Mouse (Mus musculus) thymus, postnatal 36 days (tissue): Measurements from ENCODE around the gene Fars2.
"Not testable (repeated sequence)": the region's sequence is repeated elsewhere in the genome, so short reads cannot be mapped to it uniquely, and the experiment has no call there.

Experiments used
- DNase-seq, 2 experiments: peaks; one replicate each; pipeline ENCODE4 v3.0.0; 2022; ENCODE audit warnings: mixed read lengths in 2 of 2

Fars2 gene

DNA sequence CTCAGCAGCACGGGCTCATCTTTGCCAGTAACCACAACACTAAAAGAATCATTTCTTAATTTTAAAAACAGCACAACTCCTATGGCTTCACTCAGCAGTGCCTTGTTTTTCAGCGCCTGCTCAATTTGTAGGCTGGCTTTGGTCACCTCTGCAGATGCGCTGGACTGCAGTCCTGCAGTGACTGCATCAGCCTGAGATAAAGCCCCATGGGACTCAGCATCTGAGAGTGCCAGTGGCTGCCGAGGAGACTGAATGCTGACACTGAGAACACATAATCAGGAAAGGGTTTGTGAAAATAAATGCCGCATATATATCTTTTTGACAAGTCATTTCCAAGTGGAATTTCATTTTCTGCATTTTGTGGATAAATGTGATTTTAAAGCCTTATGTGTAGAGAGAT is 268.9 kb downstream of the Fars2 start:
- DNase-seq, result no peak

DNA sequence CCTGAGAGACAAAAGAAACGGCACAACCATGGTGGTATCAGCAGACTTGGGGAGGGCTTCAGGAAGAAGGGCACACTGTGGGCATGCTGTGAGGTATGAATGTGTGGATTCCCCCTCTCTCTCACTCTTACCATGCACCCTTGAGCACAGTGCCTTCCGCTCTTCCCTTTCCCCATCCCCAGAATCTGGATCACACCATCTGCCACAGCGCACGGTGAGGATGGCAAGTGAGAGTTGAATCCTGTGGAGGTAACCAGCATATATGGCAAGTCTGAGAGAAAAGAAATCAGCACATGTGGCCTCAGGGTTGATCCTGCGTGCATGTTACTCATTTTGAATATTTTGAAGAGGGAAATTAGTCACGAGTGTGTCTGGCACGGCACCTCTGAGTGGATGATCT is 274.7 kb downstream of the Fars2 start:
- no peak for DNase-seq

- no peak for DNase-seq
Measured at GRCm38 (mm10) chr13:36392666-36393065, 275.5 kb downstream of the Fars2 start.

GRCm38 (mm10) chr13:36401011-36401410 is 283.8 kb downstream of the Fars2 start:
- no peak for DNase-seq

DNA sequence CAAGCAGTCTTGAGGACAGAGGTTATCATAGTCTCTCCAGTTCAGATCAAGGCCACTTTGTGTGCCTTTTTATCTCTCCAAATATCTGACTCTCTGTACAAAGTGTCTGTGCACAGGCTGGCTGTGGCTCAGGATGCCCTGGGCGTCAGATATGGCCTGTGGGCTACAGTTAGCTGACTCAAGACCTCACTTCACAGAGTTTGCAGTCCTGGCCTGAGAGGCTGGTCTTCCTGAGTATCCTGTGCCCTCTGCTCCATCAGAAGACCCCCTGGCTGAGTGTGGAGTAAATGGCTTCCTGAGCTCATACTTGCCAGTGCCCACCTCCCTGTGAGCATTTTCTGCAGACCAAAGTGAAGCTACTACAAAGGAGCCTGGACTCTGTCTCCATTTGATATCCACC is 296.1 kb downstream of the Fars2 start:
- no peak for DNase-seq

DNA sequence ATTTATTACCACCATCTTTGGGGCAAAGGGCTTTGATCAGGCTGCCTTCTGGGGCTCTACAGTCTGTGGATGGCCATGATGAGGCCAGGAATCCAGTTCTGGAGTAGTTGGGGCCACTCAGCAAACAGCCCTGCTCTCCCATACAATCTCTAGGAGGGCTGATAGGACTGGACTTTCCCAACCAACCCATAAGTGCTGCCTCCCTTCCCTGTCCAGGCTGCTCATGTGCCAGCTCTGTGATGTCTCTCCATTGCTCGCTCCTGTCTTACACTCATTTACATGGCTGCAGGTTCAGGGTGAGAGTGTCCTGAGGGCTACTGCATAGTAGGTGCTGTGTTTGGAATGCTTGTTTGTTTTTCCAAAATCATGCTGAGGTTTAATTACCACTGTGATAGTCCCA is 298.0 kb downstream of the Fars2 start:
- DNase-seq, result no peak

DNA sequence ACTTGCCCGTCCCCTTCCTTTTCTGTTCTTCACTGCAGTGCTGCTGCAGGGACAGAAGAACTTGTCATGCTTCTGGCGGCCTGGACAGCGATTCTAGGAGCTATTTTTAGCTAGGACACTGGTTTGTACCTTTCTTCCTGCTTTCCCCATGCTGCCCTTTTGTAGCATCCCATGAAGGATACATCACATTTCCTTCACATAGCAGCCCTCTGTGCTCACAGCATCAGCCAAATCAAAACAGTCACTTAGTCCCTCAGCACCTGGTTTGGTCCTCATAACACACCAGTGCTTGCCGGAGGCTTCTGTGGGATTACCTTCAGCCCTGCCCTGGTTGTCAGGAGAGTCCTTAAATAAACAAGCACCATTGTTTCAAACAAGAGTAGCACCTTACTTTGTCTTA is 299.3 kb downstream of the Fars2 start:
- no peak for DNase-seq

GRCm38 (mm10) chr13:36419357-36419756 is 302.1 kb downstream of the Fars2 start:
- DNase-seq, result peak in 1 of 2 experiments; percentile 5

DNA sequence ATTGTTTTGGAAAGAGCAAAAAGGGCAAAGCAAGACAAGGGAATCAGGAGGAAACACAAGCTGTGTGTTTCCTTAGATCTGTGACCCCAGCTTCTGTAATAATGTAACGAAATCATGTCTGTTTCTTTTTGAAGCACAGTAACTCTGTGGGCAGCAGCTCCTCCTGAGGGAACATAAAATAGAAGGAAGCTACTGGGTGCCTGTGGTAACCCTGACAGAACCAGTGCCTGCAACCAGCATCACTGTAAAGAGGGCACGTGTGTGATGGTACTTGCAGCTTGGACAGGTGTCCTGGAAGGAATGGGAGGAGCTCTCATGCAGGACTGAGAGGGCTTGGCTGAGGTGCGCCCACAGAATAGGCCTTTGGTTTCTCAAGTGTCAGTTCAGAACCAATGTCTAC is 305.2 kb downstream of the Fars2 start:
- DNase-seq, result no peak

GRCm38 (mm10) chr13:36425824-36426705 is 308.9 kb downstream of the Fars2 start:
- not testable (repeated sequence) for DNase-seq

GRCm38 (mm10) chr13:36429500-36430189 is 312.4 kb downstream of the Fars2 start:
- no peak for DNase-seq

DNA sequence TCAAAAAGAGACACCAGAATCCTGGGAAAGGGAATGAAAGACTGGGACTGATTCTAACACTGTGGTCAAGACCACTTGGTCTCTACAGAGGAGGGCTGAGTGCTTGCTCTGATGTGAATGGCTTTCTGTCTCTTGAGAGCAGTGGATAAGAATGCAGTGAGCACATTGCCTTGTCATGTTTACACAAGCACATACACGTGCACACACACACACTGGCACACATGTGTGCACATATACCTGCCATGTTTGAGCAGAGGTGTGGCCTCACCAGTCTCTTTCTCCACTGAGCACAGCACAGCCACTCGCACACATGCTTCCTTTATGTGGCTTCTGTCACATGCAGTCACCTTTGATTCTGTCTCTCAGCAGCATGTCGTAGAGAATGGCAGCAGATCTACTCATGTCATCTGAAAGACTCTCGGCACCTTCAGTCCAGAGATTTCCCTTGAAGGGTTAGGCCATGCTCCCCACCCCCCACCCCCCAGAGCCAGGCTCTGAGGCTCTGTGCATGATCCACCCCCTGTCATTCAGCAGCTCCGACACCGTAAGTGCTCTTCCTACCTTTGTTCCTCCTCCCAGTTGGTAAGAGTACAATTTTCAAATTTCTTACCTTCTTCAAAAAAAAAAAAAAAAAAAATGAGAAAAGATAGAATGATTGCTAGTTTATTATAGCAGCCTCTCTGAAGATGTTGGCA is 313.4 kb downstream of the Fars2 start:
- DNase-seq, result no peak

GRCm38 (mm10) chr13:36431974-36432518 is 314.8 kb downstream of the Fars2 start:
- DNase-seq, result no peak

DNA sequence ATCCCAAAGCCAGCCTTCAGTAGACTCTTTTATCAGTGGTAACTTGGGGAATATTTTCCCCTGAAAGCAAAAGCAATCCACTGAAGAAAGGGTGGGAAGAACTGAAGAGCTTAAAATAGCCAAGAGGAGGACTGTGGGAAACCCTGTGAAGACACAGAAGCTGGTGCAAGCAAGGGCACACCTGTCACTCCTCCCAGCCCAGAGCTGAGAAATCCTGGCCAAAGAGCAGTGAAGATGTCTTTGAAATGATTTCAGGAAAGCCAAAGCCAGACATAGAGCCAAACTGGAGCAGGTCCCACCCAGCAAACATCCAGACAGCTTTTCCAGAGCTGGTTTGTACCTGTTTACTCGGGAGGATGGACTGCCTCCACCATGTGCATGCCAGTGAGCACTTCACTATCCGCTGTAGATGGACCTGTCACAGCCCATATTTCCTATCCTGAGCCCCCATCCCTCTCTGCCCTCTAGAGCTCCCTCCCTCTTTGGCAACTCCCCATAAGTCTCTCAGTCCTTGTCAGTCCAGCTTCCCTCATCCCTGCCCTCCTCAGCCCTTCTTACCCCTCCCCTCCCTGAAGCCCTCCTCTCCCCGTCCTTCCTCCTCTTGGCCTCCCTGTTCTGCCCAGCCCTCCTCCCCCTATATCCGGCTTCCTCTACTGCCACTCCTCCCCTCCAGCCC is 327.7 kb downstream of the Fars2 start:
- DNase-seq, result no peak

GRCm38 (mm10) chr13:36447947-36448346 is 330.7 kb downstream of the Fars2 start:
- no peak for DNase-seq

DNA sequence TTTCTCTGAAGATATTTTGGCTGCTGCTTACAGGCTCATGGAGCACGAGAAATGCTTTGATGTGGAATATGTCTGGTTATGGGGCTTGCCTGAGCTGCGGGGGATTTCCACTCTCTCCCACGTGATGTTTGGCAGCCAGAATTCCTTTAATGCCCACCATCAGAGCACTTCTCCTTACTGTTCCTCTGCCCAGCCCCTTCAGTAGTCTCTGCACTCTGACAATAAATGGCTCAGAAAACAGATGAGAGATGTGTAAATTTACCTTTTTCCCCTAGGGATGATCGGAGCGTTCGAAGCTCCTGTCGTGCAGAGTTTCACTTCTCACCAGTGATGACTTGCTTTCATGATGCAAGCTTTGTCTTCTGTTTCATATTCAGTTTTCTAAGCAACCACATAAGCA is 331.4 kb downstream of the Fars2 start:
- DNase-seq, result no peak

DNA sequence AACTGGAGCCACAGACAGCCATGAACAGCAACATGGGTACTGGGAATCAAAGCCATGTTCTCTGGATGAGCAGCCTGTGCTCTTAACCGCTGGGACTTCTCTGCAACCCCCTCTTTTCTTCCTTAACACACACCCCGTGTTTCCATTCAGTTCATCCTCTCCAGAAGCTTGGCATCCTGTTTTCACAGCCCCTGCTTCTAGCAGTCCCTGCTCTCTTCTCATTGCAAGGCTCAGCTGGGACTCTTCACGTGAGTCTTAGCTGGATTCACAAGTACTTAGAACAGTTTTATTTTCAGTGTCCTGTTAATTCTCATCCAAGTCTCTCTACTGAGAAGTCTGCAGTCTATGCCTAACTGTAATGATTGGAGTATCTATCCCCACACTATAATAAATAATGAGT is 334.2 kb downstream of the Fars2 start:
- DNase-seq, result no peak

GRCm38 (mm10) chr13:36460473-36460872 is 343.3 kb downstream of the Fars2 start:
- no peak for DNase-seq

GRCm38 (mm10) chr13:36463669-36464068 is 346.5 kb downstream of the Fars2 start:
- no peak for DNase-seq

- not testable (repeated sequence) for DNase-seq
Measured at GRCm38 (mm10) chr13:36466076-36466475, 348.9 kb downstream of the Fars2 start.

DNA sequence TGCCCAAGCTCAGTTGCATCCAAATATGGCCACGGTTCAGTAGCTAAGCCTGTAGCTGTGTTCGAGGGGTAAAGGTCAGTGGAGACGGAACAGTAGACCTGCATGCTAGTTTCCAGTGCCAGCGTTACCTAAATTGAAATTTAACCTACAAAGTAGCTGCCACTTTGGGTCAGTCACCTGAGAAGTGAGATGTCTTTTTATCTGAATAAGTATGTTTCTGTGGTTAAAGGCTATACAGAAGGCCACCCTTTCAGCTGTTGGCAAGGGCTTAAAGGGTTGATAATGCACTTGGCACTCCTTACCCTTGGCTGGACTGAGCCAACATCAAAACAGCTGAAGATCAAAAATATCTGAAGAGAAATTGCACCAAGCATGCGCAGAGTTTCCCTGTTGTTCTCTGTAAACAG is 349.3 kb downstream of the Fars2 start:
- DNase-seq, result no peak

GRCm38 (mm10) chr13:36467849-36468248 is 350.6 kb downstream of the Fars2 start:
- no peak for DNase-seq

DNA sequence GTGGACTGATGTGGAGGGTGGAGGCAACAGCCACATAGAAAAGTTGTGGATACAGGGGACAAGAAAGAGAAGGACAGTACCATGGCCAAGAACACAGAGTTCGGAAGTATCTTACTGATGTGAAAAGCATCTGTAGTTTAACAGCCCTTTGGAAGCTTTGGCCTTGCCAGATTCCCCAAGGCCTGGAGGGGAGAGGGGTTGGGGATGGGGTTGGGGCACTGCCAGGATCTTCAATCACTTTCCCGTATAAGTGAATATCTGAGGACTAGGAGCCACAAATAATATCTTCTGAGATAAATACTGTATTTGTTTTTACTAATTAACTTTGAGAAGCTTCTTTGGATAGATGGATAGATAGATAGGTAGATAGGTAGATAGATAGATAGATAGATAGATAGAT is 351.8 kb downstream of the Fars2 start:
- no peak for DNase-seq
